Mouse (Mus musculus) adrenal gland, postnatal 36 days (tissue): ENCODE measurements around the gene Atad2b. TPM values are rescaled to one million over a fixed set of nuclear protein-coding genes. Genes with fewer than 3 reads are reported as not detected.
A peak's percentile ranks its signal among the peaks of the same experiment; 100 is the strongest.
"Not testable (repeated sequence)": the region's sequence is repeated elsewhere in the genome, so short reads cannot be mapped to it uniquely, and the experiment has no call there.

Experiments used
- DNase-seq, 2 experiments: peaks; one replicate each; pipeline ENCODE4 v3.0.0; 2021; ENCODE audit warnings: mixed read lengths in 1 of 2
- long read RNA-seq, 2 experiments: library from polyadenylated mRNA; stranded (forward); transcript quantifications; one replicate each; pipeline ENCODE4 v2.0.0; 2021; ENCODE audit warnings: borderline sequencing depth in 2 of 2
- total RNA-seq, 2 experiments: library from RNA; stranded (reverse); gene quantifications; 2 replicates each; pipeline ENCODE4 v1.2.3; 2021

The Atad2b gene
- 10 to 100 TPM; 26.4 to 30.6 TPM for total RNA-seq
- long read RNA-seq, experiment 1, partial matches to known transcripts, result 2 of 8 reads
- long read RNA-seq, experiment 1, other reads (novel, unspliced or antisense), result 6 of 8 reads
- long read RNA-seq, experiment 2, partial matches to known transcripts, result 1 of 1 reads
- long read RNA-seq, experiment 2, other reads (novel, unspliced or antisense), result 0 of 1 reads

GRCm38 (mm10) chr12:4916994-4917804, at the start of gene Atad2b:
Gene Atad2b (plus strand): TSS chr12:4917353.
- peak; percentile 99 for DNase-seq

- no peak for DNase-seq
These were observed 48.2 kb upstream of the Atad2b start for GRCm38 (mm10) chr12:4868924-4869323.

- no peak for DNase-seq
These were observed 45.9 kb upstream of the Atad2b start for GRCm38 (mm10) chr12:4871260-4871659.

- no peak for DNase-seq
These were observed 44.9 kb upstream of the Atad2b start for GRCm38 (mm10) chr12:4872273-4872672.

GRCm38 (mm10) chr12:4872983-4873477, 44.1 kb upstream of the Atad2b start:
- no peak for DNase-seq

- DNase-seq, result no peak
These were observed 43.6 kb upstream of the Atad2b start for GRCm38 (mm10) chr12:4873531-4873930.

- peak; percentile 85 to 86 for DNase-seq
These were observed 42.8 kb upstream of the Atad2b start, which contains the start of gene Mfsd2b for GRCm38 (mm10) chr12:4874161-4874927. Gene Mfsd2b (minus strand): TSS chr12:4874359.

GRCm38 (mm10) chr12:4875623-4876022, 41.5 kb upstream of the Atad2b start:
- DNase-seq, result no peak

GRCm38 (mm10) chr12:4878296-4878783, 38.8 kb upstream of the Atad2b start:
- no peak for DNase-seq

- DNase-seq, result peak in 1 of 2 experiments; percentile 7
These were observed 38.1 kb upstream of the Atad2b start for GRCm38 (mm10) chr12:4879048-4879447.

GRCm38 (mm10) chr12:4882086-4882485, 35.1 kb upstream of the Atad2b start:
- no peak for DNase-seq

GRCm38 (mm10) chr12:4885062-4885461, 32.1 kb upstream of the Atad2b start:
- DNase-seq, result no peak

GRCm38 (mm10) chr12:4886581-4886980, 30.6 kb upstream of the Atad2b start:
- DNase-seq, result not testable (repeated sequence)

GRCm38 (mm10) chr12:4888739-4889138, 28.4 kb upstream of the Atad2b start:
- no peak for DNase-seq

- no peak for DNase-seq
These were observed 27.9 kb upstream of the Atad2b start for GRCm38 (mm10) chr12:4889251-4889650.

GRCm38 (mm10) chr12:4889891-4890290, 27.3 kb upstream of the Atad2b start:
- no peak for DNase-seq

GRCm38 (mm10) chr12:4898024-4898423, 19.1 kb upstream of the Atad2b start:
- DNase-seq, result no peak

- no peak for DNase-seq
These were observed 11.2 kb upstream of the Atad2b start for GRCm38 (mm10) chr12:4905946-4906345.

GRCm38 (mm10) chr12:4906476-4906875, 10.7 kb upstream of the Atad2b start:
- no peak for DNase-seq

GRCm38 (mm10) chr12:4906951-4907906, 9.9 kb upstream of the Atad2b start, which contains the start of gene Ubxn2a:
Gene Ubxn2a (minus strand): TSS chr12:4907705.
- peak; percentile 97 to 99 for DNase-seq

- no peak for DNase-seq
These were observed 8.8 kb upstream of the Atad2b start for GRCm38 (mm10) chr12:4908391-4908790.
